Mouse (Mus musculus): Measurements from ENCODE around the gene Adora2a. TPM values are rescaled to one million over a fixed set of nuclear protein-coding genes. Genes with fewer than 3 reads are reported as not detected.
"Not testable (repeated sequence)": the region's sequence is repeated elsewhere in the genome, so short reads cannot be mapped to it uniquely, and the experiment has no call there.

Gene Adora2a
- total and polyA plus RNA-seq, 2 experiments from 2014 or later, result 9.4 to 19.5 TPM

DNA sequence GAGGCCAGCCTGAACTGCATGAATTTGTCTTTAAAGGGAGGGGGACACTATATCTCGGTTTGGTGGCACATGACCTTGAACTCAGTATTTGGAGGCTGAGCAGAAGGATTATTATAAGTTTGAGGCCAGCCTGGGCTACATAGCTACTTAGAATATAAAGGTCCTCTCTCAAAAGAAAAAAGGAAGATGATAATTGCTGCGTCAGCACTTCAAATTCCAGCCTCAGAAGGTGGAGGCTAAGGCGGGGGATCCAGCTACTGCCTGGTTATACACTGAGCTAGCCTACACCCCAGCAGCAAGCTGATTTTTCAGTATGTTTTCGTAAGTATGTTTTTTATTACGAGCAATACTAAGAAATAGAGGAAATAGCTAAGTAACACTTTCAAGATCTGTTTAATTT is 26.0 kb upstream of the Adora2a start:
- 91% methylated on average over 5 of the region's 5 CpGs for WGBS
- no peaks in the 10 kb centered on the region for H3K27me3 ChIP-seq (ENCODE audit: insufficient read depth, low read length)
- no peaks in the 10 kb centered on the region for H3K4me1 ChIP-seq (ENCODE audit: insufficient read depth)
- H3K9me3 ChIP-seq (ENCODE audit: low read length), result no peaks in the 10 kb centered on the region
- no peak for DNase-seq
- no peak for ATAC-seq
- peaks cover 22% of the 10 kb centered on the region for H3K36me3 ChIP-seq (ENCODE audit: insufficient read depth)
- no peak overlapping the region for H3K4me3 ChIP-seq (ENCODE audit: low read depth, low read length)
- no peak for TF ChIP-seq CTCF (IDR thresholded peaks at IDR 0.05; ENCODE audit: low read depth)
- H3K27ac ChIP-seq (ENCODE audit: low read depth, low read length), result no peak overlapping the region
- no peak overlapping the region for H3K4me2 ChIP-seq (ENCODE audit: low read depth)
- no peak overlapping the region for H3K9ac ChIP-seq

DNA sequence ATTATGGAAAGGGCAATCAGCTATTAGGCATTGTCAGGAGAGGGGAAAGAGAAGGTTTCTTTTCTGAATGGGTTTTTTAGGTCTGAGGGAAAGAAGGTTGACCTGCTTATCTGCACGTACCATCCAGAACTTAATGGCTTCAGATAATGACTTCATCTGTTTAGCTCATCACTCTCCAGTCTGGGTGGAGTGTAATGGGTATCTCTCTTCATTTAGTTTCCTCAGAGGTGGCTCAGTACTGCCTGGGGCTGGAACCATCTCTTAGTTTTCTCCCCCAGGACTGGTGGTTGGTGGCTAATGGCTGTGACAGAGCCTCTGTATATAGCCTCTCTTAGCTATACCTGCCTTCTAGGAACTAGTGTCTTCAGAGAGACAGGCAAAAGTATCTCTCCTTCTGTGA is 25.3 kb upstream of the Adora2a start:
- Histone ChIP-seq H3K4me3 (ENCODE audit: low read depth, low read length) (no peak overlapping the region), H3K36me3 (ENCODE audit: insufficient read depth) (peaks cover 26% of the 10 kb centered on the region), H3K9me3 (ENCODE audit: low read length) (no peaks in the 10 kb centered on the region), H3K4me1 (ENCODE audit: insufficient read depth) (no peaks in the 10 kb centered on the region), H3K9ac (no peak overlapping the region), H3K4me2 (ENCODE audit: low read depth) (no peak overlapping the region), H3K27ac (ENCODE audit: low read depth, low read length) (no peak overlapping the region), H3K27me3 (ENCODE audit: insufficient read depth, low read length) (no peaks in the 10 kb centered on the region)
- TF ChIP-seq CTCF (IDR thresholded peaks at IDR 0.05; ENCODE audit: low read depth), result no peak
- 83% methylated on average over 1 of the region's 1 CpGs for WGBS
- DNase-seq, result no peak
- no peak for ATAC-seq

DNA sequence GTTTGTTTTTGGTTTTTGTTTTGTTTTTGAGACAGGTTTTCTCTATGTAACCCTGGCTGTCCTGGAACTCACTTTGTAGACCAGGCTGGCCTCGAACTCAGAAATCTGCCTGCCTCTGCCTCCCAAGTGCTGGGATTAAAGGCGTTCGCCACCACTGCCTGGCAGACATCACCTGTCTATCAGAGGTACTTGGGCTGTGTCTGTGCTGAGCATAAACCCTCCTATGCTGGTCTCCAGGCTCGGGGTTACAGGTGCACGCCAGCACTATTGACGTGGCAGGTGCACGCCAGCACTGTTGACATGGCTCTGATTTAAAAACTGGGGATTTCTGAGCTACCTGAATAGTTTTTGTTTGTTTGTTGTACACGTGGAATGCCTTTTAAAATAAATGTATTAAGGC is 24.5 kb upstream of the Adora2a start:
- H3K36me3 ChIP-seq (ENCODE audit: insufficient read depth), result peaks cover 32% of the 10 kb centered on the region
- not testable (repeated sequence) for DNase-seq; H3K27me3 ChIP-seq (ENCODE audit: insufficient read depth, low read length); ATAC-seq; H3K4me1 ChIP-seq (ENCODE audit: insufficient read depth); H3K4me3 ChIP-seq (ENCODE audit: low read depth, low read length); H3K4me2 ChIP-seq (ENCODE audit: low read depth); H3K9me3 ChIP-seq (ENCODE audit: low read length); H3K9ac ChIP-seq; H3K27ac ChIP-seq (ENCODE audit: low read depth, low read length)
- 94% methylated on average over 8 of the region's 8 CpGs for WGBS

DNA sequence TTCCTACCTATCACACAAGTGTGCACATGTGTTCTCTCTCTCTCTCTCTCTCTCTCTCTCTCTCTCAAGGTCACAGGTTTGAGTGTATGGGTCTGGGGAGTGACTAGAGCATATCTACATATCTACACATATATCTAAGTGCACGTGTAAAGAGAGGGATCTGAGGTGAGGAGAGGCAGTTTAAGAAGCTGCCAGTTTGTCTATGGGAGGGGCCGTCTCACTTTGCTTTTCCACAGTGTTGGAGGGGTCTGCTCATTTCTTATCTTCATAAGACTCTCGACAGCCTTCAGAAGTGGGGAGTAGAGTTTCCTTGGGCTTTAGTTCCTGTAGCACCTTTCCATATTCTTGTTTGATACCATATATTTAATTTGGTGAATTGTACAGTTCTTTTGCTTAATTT is 23.4 kb upstream of the Adora2a start:
- no peak for DNase-seq
- no peak overlapping the region for H3K9ac ChIP-seq
- H3K4me2 ChIP-seq (ENCODE audit: low read depth), result no peak overlapping the region
- no peak for TF ChIP-seq CTCF (IDR thresholded peaks at IDR 0.05; ENCODE audit: low read depth)
- WGBS, result 90% methylated on average over 3 of the region's 3 CpGs
- no peaks in the 10 kb centered on the region for H3K4me1 ChIP-seq (ENCODE audit: insufficient read depth)
- no peaks in the 10 kb centered on the region for H3K27me3 ChIP-seq (ENCODE audit: insufficient read depth, low read length)
- no peak overlapping the region for H3K27ac ChIP-seq (ENCODE audit: low read depth, low read length)
- peaks cover 30% of the 10 kb centered on the region for H3K36me3 ChIP-seq (ENCODE audit: insufficient read depth)
- H3K4me3 ChIP-seq (ENCODE audit: low read depth, low read length), result no peak overlapping the region
- ATAC-seq, result no peak
- no peaks in the 10 kb centered on the region for H3K9me3 ChIP-seq (ENCODE audit: low read length)

DNA sequence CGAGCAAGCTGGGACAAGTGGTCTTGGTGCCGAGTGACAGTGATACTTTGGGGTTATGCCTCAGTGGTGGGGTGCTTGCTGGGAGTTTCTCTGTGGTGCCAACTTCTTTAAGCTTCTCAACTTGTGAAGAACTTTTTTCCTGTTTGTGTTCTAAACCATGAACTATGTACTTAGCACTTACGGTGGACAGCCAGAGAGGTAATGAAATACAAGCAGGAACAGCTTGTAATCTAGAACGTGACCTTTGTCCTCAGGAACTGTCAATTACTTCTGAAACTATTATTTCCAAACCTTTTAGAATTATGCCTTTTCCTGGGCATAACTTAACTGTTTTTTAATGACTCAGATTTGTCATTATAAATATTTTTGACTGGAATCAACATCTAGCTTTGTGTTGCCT is 22.3 kb upstream of the Adora2a start:
- no peaks in the 10 kb centered on the region for H3K27me3 ChIP-seq (ENCODE audit: insufficient read depth, low read length)
- 84% methylated on average over 4 of the region's 4 CpGs for WGBS
- DNase-seq, result no peak
- no peak overlapping the region for H3K4me3 ChIP-seq (ENCODE audit: low read depth, low read length)
- no peaks in the 10 kb centered on the region for H3K4me1 ChIP-seq (ENCODE audit: insufficient read depth)
- H3K9ac ChIP-seq, result no peak overlapping the region
- H3K36me3 ChIP-seq (ENCODE audit: insufficient read depth), result peaks cover 26% of the 10 kb centered on the region
- H3K4me2 ChIP-seq (ENCODE audit: low read depth), result no peak overlapping the region
- no peak overlapping the region for H3K27ac ChIP-seq (ENCODE audit: low read depth, low read length)
- TF ChIP-seq CTCF (IDR thresholded peaks at IDR 0.05; ENCODE audit: low read depth), result no peak
- ATAC-seq, result no peak
- H3K9me3 ChIP-seq (ENCODE audit: low read length), result no peaks in the 10 kb centered on the region

DNA sequence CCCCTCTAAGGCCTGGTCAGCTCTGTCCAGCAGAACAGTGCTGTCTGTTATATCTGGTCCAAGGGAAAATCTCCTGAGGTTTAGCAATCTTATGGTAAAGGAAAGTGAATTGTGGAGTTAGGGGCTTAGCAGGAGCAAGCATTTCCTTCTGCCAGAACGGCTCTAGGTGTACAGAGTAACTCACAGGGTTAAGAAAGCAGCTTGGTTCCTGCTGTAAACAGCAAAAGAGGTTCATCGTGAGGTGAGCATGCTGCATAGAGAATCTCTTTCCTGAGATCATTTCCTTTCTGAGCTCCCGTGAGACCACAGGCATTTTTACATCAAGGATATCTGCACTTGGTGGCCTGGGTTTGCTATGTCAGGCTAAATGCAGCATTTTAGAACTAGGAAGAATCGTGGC is 21.8 kb upstream of the Adora2a start:
- no peak for TF ChIP-seq CTCF (IDR thresholded peaks at IDR 0.05; ENCODE audit: low read depth)
- H3K9ac ChIP-seq, result no peak overlapping the region
- no peak for DNase-seq
- peaks cover 26% of the 10 kb centered on the region for H3K36me3 ChIP-seq (ENCODE audit: insufficient read depth)
- no peaks in the 10 kb centered on the region for H3K4me1 ChIP-seq (ENCODE audit: insufficient read depth)
- H3K9me3 ChIP-seq (ENCODE audit: low read length), result no peaks in the 10 kb centered on the region
- no peak overlapping the region for H3K27ac ChIP-seq (ENCODE audit: low read depth, low read length)
- ATAC-seq, result no peak
- no peaks in the 10 kb centered on the region for H3K27me3 ChIP-seq (ENCODE audit: insufficient read depth, low read length)
- no peak overlapping the region for H3K4me3 ChIP-seq (ENCODE audit: low read depth, low read length)
- 79% methylated on average over 4 of the region's 4 CpGs for WGBS
- H3K4me2 ChIP-seq (ENCODE audit: low read depth), result no peak overlapping the region

DNA sequence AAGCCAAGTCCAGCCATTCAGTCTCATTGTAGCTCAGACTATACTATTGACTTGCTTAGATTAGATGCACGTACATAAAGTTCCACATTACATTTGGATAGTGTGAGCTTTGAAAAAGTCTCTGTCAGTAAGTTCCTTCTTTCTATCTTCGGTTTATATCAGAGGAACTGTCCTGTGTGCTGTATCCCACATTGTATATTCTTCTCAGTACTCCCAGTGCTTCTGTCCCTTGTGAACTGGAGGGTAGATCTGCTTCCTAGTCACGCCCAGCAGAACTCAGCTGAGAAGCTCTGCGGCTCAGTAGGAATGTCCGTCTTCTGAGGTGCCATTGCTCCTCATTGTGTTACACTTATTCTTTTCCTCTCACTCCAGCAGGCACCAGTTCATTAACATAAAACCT is 18.1 kb upstream of the Adora2a start:
- TF ChIP-seq CTCF (IDR thresholded peaks at IDR 0.05; ENCODE audit: low read depth), result no peak
- Histone ChIP-seq H3K36me3 (ENCODE audit: insufficient read depth) (peaks cover 35% of the 10 kb centered on the region), H3K9ac (no peak overlapping the region), H3K27ac (ENCODE audit: low read depth, low read length) (no peak overlapping the region), H3K9me3 (ENCODE audit: low read length) (no peaks in the 10 kb centered on the region), H3K4me1 (ENCODE audit: insufficient read depth) (no peaks in the 10 kb centered on the region), H3K4me3 (ENCODE audit: low read depth, low read length) (no peak overlapping the region), H3K4me2 (ENCODE audit: low read depth) (no peak overlapping the region), H3K27me3 (ENCODE audit: insufficient read depth, low read length) (no peaks in the 10 kb centered on the region)
- 87% methylated on average over 5 of the region's 5 CpGs for WGBS
- ATAC-seq (no peak), DNase-seq (no peak)

All from forebrain, postnatal 0 days (tissue).